ENCODE assay signal across 9 mouse cellular contexts in the genomic region with DNA sequence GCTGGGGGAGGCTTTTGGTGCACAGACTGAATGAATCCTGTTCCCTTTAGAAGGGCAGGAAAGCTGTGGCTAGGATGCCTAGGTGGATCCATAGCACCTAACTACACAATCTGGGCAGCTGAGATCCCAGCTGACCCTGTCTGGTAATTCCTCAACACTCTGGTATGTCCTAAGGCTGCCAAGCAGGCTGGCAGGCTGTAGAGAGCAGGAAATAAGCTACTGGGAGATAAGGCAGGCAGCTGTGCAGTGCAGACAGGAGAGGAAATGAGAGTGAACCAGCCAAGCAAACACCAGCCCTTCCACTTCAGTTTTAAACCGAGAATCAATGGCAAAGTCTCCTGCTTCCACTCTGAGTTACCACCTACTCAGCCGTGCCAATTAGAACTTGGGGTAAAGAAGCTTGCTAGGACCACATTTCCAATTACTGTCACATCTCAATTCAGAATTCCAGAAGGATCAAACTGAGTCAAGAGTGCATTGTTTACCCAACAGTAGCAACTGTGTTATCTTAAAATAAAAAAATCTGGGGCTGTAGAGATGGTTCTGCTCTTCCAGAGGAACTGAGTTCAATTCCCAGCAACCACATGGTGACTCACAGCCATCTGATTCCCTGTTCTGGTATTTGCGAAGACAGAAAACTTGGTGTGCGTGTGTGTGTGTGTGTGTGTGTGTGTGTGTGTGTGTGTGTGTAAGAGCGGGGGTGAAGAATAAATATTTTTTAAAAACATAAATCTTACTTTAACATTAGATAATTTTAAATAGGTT.
DNase-seq lines count a peak whose midpoint lies in the region; ATAC-seq and TF ChIP-seq lines count a peak whose summit lies in the region.
"Had no signal": no experiment of that assay in that cellular context is flagged by ENCODE, and none has a peak within 500 bp of the region (broad histone marks: within the 10 kb centered on the region; RNA-seq: fewer than 3 reads in every experiment).

No protein-coding gene starts in this region.

- 0 out of 2 replicates have a peak overlapping the region, but pooled peaks have one; percentile 20 for H3K27ac ChIP-seq in midbrain, embryonic 12.5 days (replicated peaks)
- no peak overlapping the region for H3K27ac ChIP-seq in midbrain, embryonic 10.5 days (replicated peaks)
- peak overlapping the region; percentile 57 for H3K27ac ChIP-seq in gastrocnemius, adult 2 months
- peak overlapping the region; percentile 34; the same call in 1 of the 2 replicates for H3K27ac ChIP-seq in hindbrain, postnatal 0 days
- peak overlapping the region; percentile 68 for H3K27ac ChIP-seq in limb, embryonic 12.5 days
- H3K27ac ChIP-seq: neural tube, embryonic 12.5 days had no signal

- no peak overlapping the region for H3K9ac ChIP-seq in midbrain, embryonic 12.5 days (replicated peaks)
- no peak overlapping the region for H3K9ac ChIP-seq in hindbrain, postnatal 0 days (replicated peaks; ENCODE audit: low read length)
- no peak overlapping the region for H3K9ac ChIP-seq in limb, embryonic 12.5 days (replicated peaks)
- H3K9ac ChIP-seq: neural tube, embryonic 12.5 days had no signal

- no peak for TF ChIP-seq CTCF in gastrocnemius, adult 2 months (IDR thresholded peaks at IDR 0.05)
- no peak for TF ChIP-seq CTCF in hindbrain, postnatal 0 days (IDR thresholded peaks at IDR 0.05; ENCODE audit: low read depth)

- no peak overlapping the region for H3K4me2 ChIP-seq in midbrain, embryonic 12.5 days (replicated peaks)
- no peak overlapping the region for H3K4me2 ChIP-seq in hindbrain, postnatal 0 days (ENCODE audit: low read depth, low read length)
- no peak overlapping the region for H3K4me2 ChIP-seq in limb, embryonic 12.5 days
- H3K4me2 ChIP-seq: neural tube, embryonic 12.5 days had no signal

- no peak for ATAC-seq in midbrain, embryonic 12.5 days (ENCODE audit: low FRiP score, low read depth)
- no peak for ATAC-seq in hindbrain, postnatal 0 days
- no peak for ATAC-seq in limb, embryonic 12.5 days (ENCODE audit: insufficient number of reproducible peaks, insufficient read depth, low FRiP score, low TSS enrichment, low read depth)

- peaks cover 18% of the 10 kb centered on the region for H3K36me3 ChIP-seq in midbrain, embryonic 12.5 days
- peaks cover 32% of the 10 kb centered on the region for H3K36me3 ChIP-seq in midbrain, embryonic 10.5 days
- H3K36me3 ChIP-seq in hindbrain, postnatal 0 days (ENCODE audit: insufficient read depth, low read length): no peaks in the 10 kb centered on the region; the same call in 1 of the 2 replicates
- H3K36me3 ChIP-seq in limb, embryonic 12.5 days: peaks cover 29% of the 10 kb centered on the region

- no peak for DNase-seq in midbrain, embryonic 10.5 days (ENCODE audit: low spot score)
- DNase-seq in NIH3T3 (ENCODE audit: low read depth): peak; percentile 82
- DNase-seq in gastrocnemius, adult 2 months: peak; percentile 73
- no peak for DNase-seq in hindbrain, postnatal 0 days (ENCODE audit: low spot score)
- peak; percentile 37 for DNase-seq in naive thymus-derived CD4-positive, alpha-beta T cell, adult 2 months (ENCODE audit: low read depth)
- no peak for DNase-seq in cerebellum, postnatal 25 days

- 73% methylated on average over 5 of the region's 5 CpGs for WGBS in midbrain, embryonic 12.5 days
- WGBS in midbrain, embryonic 10.5 days: 81% methylated on average over 5 of the region's 5 CpGs
- 63% methylated on average over 5 of the region's 5 CpGs for WGBS in hindbrain, postnatal 0 days
- WGBS in limb, embryonic 12.5 days: 59% methylated on average over 5 of the region's 5 CpGs

- no peaks in the 10 kb centered on the region for H3K27me3 ChIP-seq in midbrain, embryonic 12.5 days
- no peaks in the 10 kb centered on the region for H3K27me3 ChIP-seq in midbrain, embryonic 10.5 days (ENCODE audit: low read depth, poor library complexity, severe bottlenecking)
- H3K27me3 ChIP-seq in hindbrain, postnatal 0 days (ENCODE audit: insufficient read depth, low read length): no peaks in the 10 kb centered on the region
- H3K27me3 ChIP-seq in limb, embryonic 12.5 days: no peaks in the 10 kb centered on the region
- H3K27me3 ChIP-seq: neural tube, embryonic 12.5 days had no signal

- no peaks in the 10 kb centered on the region for H3K9me3 ChIP-seq in midbrain, embryonic 12.5 days
- H3K9me3 ChIP-seq in midbrain, embryonic 10.5 days (replicated peaks): peaks cover 8% of the 10 kb centered on the region
- H3K9me3 ChIP-seq in hindbrain, postnatal 0 days (ENCODE audit: low read length): 0 out of 2 replicates have a peak, but pooled peaks cover 2% of the 10 kb centered on the region
- no peaks in the 10 kb centered on the region for H3K9me3 ChIP-seq in limb, embryonic 12.5 days
- H3K9me3 ChIP-seq: neural tube, embryonic 12.5 days had no signal

- intact Hi-C loops in gastrocnemius, adult 2 months (cut with DNase I): no loop called here

- no peak overlapping the region for H3K4me3 ChIP-seq in midbrain, embryonic 12.5 days
- no peak overlapping the region for H3K4me3 ChIP-seq in midbrain, embryonic 10.5 days
- peak overlapping the region; percentile 3 for H3K4me3 ChIP-seq in gastrocnemius, adult 2 months
- H3K4me3 ChIP-seq in hindbrain, postnatal 0 days (ENCODE audit: low read length): no peak overlapping the region
- no peak overlapping the region for H3K4me3 ChIP-seq in limb, embryonic 12.5 days (replicated peaks)
- H3K4me3 ChIP-seq: neural tube, embryonic 12.5 days had no signal

- H3K4me1 ChIP-seq in midbrain, embryonic 12.5 days: peaks cover 7% of the 10 kb centered on the region; the same call in 1 of the 2 replicates
- H3K4me1 ChIP-seq in midbrain, embryonic 10.5 days: no peaks in the 10 kb centered on the region
- no peaks in the 10 kb centered on the region; the same call in 1 of the 2 replicates for H3K4me1 ChIP-seq in hindbrain, postnatal 0 days (ENCODE audit: insufficient read depth, low read length)
- peaks cover 11% of the 10 kb centered on the region for H3K4me1 ChIP-seq in limb, embryonic 12.5 days (replicated peaks)

Comparison
In these comparisons a context has a peak if more than half of its experiments do, and no peak if none do; other contexts are left out.
1. DNase-seq: peak in NIH3T3 (single experiment), gastrocnemius, adult 2 months (single experiment) and naive thymus-derived CD4-positive, alpha-beta T cell, adult 2 months (single experiment); none in midbrain, embryonic 10.5 days (single experiment), hindbrain, postnatal 0 days (single experiment) and cerebellum, postnatal 25 days (0 of 2).